Mouse (Mus musculus) neural tube, embryonic 12.5 days (tissue): ENCODE measurements at regions not wholly inside any gene's neighbourhood (a gene's known extent, or its start where the extent isn't known, plus 50 kb on each side); places are given as distances from the start of the nearest gene placed in this dataset.
"Not testable (repeated sequence)": the region's sequence is repeated elsewhere in the genome, so short reads cannot be mapped to it uniquely, and the experiment has no call there.

Experiments used
- ATAC-seq: fragments of 200-750 bp; cut with Nextera tagmentation; 2 replicates; pipeline ENCODE4 v1.8.0; 2017; ENCODE audit warnings: low read depth, mild to moderate bottlenecking, moderate TSS enrichment, moderate library complexity; ENCODE audit not compliant: low FRiP score
- H3K27ac ChIP-seq: fragments of 300-500 bp; sonication (generic); 2 replicates; pipeline ENCODE4 v1.5.1; 2016
- H3K27me3 ChIP-seq: fragments of 300-500 bp; sonication (generic); replicated peaks from 2 replicates; pipeline ENCODE4 v1.6.1; 2016; ENCODE audit warnings: mild to moderate bottlenecking
- H3K36me3 ChIP-seq: fragments of 300-500 bp; sonication (generic); 2 replicates; pipeline ENCODE4 v1.6.1; 2016; ENCODE audit warnings: mild to moderate bottlenecking
- H3K4me1 ChIP-seq: fragments of 300-500 bp; sonication (generic); 2 replicates; pipeline ENCODE4 v1.6.1; 2016
- H3K4me2 ChIP-seq: fragments of 300-500 bp; sonication (generic); replicated peaks from 2 replicates; pipeline ENCODE4 v1.6.1; 2016; ENCODE audit warnings: mild to moderate bottlenecking
- H3K4me3 ChIP-seq: fragments of 300-500 bp; sonication (generic); 2 replicates; pipeline ENCODE4 v1.5.1; 2016
- H3K9ac ChIP-seq: fragments of 300-500 bp; sonication (generic); 2 replicates; pipeline ENCODE4 v1.6.1; 2016; ENCODE audit warnings: mild to moderate bottlenecking
- H3K9me3 ChIP-seq: fragments of 300-500 bp; sonication (generic); 2 replicates; pipeline ENCODE4 v1.6.1; 2016; ENCODE audit warnings: mild to moderate bottlenecking
- WGBS: fragments of 180-500 bp; shearing (Covaris S2); methylation state at CpG from one replicate; pipeline ENCODE4 v1.1.7; 2016; 5-methylcytosine and 5-hydroxymethylcytosine counted together

DNA sequence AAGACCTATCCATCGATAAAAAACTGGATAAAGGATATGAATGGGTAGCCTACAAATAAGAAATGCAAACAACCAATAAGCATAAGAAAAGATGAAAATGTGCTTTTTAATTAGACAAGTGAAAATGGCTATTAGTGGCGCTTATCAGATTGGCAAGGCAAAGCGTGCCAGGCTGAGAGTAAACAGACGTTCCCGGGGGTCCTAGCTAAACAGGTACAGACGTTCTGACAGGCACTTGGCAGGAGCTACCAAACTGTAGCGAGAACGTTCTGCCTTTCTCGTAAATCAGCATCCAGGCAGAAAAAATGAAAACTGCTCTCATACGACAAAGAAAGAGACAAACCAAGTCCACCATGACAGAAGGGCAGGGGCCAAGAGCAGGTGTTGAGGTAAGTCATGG is 263.3 kb downstream of the Prex1 start:
- WGBS = 79% methylated on average over 10 of the region's 10 CpGs
- peaks cover 21% of the 10 kb centered on the region for H3K4me1 ChIP-seq

DNA sequence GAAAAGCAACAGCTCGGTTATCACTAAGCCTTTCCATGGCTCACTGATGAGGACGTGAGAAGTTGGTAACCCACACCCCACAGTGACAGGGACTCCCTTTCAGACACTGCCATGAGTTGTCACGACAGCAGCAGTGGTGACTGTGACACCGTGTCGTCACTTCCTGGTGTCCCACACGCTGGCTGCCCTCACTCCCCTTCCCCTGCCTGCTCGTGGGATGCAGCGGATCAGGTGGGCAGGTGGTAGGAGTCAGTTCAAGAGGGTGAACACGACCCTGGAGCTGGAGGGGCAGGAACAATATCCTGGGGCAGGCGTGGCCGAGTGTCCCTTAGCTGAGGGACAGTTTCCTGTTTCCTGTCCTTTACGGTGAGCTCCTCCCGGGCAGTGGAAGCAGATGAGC is 264.9 kb downstream of the Prex1 start:
- Histone ChIP-seq H3K4me2 (no peak overlapping the region), H3K36me3 (no peaks in the 10 kb centered on the region), H3K9ac (no peak overlapping the region), H3K4me3 (no peak overlapping the region), H3K27ac (no peak overlapping the region), H3K4me1 (peaks cover 26% of the 10 kb centered on the region), H3K27me3 (no peaks in the 10 kb centered on the region), H3K9me3 (no peaks in the 10 kb centered on the region)
- ATAC-seq = no peak
- WGBS = 67% methylated on average over 13 of the region's 13 CpGs

More for the DNA sequence above, 263.3 kb downstream of the Prex1 start:
- no peak overlapping the region for H3K4me2 ChIP-seq
- no peak overlapping the region for H3K27ac ChIP-seq
- no peaks in the 10 kb centered on the region for H3K27me3 ChIP-seq
- ATAC-seq = no peak
- no peak overlapping the region for H3K9ac ChIP-seq
- no peaks in the 10 kb centered on the region for H3K9me3 ChIP-seq
- no peaks in the 10 kb centered on the region for H3K36me3 ChIP-seq
- H3K4me3 ChIP-seq = no peak overlapping the region

DNA sequence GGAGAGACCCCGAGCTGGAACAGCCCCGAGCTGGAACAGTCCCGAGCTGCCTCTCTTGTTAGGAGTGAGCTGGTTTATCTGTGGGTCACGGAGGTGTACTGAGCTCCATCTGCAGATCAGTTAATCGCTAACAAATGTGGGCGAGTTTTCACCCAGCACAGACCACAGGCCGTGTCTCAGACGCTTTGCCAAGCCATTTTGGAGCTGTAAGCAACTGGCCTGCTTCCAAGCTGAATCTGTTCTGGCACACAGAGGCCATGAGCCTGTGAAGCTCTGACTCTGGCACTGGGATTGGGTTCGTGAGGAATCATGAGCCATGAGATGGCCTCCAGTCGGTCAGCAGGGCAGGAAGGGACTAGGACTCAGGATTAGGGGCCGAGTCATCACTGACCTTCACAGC is 265.5 kb downstream of the Prex1 start:
- Histone ChIP-seq H3K9ac (no peak overlapping the region), H3K4me3 (no peak overlapping the region), H3K27me3 (no peaks in the 10 kb centered on the region), H3K9me3 (no peaks in the 10 kb centered on the region), H3K36me3 (no peaks in the 10 kb centered on the region), H3K27ac (no peak overlapping the region), H3K4me2 (no peak overlapping the region), H3K4me1 (peaks cover 30% of the 10 kb centered on the region)
- 69% methylated on average over 11 of the region's 11 CpGs for WGBS
- ATAC-seq = no peak

DNA sequence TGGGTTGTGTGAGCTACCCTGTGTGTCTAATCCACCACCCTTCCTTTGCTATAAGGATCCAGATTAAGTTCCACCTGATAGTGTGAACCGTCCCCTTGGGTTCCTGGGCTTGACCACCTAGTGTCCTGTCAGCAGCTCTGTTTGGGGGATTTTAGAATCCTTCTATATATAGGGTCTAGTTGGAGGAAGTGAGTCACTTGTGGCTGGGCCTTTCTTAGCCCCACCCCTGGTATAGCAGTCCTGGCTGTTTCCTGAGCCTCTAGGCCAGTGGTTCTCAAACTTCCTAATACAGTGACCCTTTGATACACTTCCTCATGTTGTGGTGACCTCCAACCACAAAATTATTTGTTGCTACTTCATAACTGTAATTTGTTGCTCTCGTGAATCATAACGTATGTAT is 267.1 kb downstream of the Prex1 start:
- Histone ChIP-seq H3K9ac (no peak overlapping the region), H3K27ac (no peak overlapping the region), H3K4me2 (no peak overlapping the region), H3K9me3 (no peaks in the 10 kb centered on the region), H3K36me3 (no peaks in the 10 kb centered on the region), H3K4me1 (peaks cover 42% of the 10 kb centered on the region), H3K27me3 (0 out of 2 replicates have a peak, but pooled peaks cover 3% of the 10 kb centered on the region), H3K4me3 (no peak overlapping the region)
- WGBS = 88% methylated on average over 3 of the region's 3 CpGs
- ATAC-seq = no peak

DNA sequence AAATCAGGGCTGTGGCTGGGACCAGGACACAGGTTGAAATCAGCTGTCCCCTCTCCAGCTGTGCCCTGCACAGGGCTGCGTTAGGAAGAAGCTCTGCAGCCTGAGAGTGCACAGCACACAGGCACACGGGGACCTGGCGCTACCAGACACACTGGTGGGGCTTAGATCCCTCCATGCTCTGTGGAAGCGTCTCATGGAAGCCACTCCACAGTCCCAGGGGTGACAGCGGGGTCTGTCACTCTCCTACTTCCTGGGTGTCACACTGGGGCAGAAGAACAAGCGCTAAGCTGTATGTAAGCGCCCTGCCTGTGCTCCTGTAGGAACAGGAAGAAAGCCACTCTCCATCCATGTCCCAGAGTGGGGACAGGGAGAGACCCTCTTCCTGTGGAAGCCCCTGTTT is 267.8 kb downstream of the Prex1 start:
- not testable (repeated sequence) for H3K27me3 ChIP-seq, H3K4me2 ChIP-seq, H3K36me3 ChIP-seq, H3K9me3 ChIP-seq, H3K9ac ChIP-seq, H3K27ac ChIP-seq, H3K4me3 ChIP-seq
- peaks cover 42% of the 10 kb centered on the region for H3K4me1 ChIP-seq
- 67% methylated on average over 7 of the region's 7 CpGs for WGBS
- 0 out of 2 replicates have a peak, but pooled peaks have one; percentile 24 for ATAC-seq

DNA sequence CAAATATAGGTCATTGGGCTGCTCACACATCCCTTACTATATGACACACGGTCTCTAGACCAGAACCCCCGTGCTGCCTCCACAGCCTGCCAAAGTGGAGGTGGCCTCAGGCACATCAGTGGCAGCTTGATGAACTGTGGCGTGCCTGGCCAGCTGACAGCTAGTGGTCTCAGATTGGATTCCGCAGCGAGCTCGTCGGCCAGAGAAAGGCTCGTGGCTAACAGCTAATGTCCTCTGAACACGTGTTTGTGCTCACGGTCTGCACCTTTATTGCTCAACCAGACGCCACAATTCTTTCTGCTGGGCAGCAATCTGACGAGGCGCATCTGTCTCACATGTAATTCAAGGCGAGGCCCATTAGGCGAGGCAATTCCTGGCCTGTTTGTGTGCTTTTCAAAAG is 270.6 kb downstream of the Prex1 start:
- WGBS = 20% methylated on average over 15 of the region's 15 CpGs
- H3K4me1 ChIP-seq = peaks cover 49% of the 10 kb centered on the region
- H3K36me3 ChIP-seq = no peaks in the 10 kb centered on the region
- no peak overlapping the region for H3K4me2 ChIP-seq
- ATAC-seq = peak; percentile 63; the same call in 1 of the 2 replicates
- H3K9me3 ChIP-seq = no peaks in the 10 kb centered on the region
- H3K27ac ChIP-seq = peak overlapping the region; percentile 69; the same call in 1 of the 2 replicates
- H3K27me3 ChIP-seq = 0 out of 2 replicates have a peak, but pooled peaks cover 3% of the 10 kb centered on the region
- no peak overlapping the region for H3K4me3 ChIP-seq
- H3K9ac ChIP-seq = no peak overlapping the region

DNA sequence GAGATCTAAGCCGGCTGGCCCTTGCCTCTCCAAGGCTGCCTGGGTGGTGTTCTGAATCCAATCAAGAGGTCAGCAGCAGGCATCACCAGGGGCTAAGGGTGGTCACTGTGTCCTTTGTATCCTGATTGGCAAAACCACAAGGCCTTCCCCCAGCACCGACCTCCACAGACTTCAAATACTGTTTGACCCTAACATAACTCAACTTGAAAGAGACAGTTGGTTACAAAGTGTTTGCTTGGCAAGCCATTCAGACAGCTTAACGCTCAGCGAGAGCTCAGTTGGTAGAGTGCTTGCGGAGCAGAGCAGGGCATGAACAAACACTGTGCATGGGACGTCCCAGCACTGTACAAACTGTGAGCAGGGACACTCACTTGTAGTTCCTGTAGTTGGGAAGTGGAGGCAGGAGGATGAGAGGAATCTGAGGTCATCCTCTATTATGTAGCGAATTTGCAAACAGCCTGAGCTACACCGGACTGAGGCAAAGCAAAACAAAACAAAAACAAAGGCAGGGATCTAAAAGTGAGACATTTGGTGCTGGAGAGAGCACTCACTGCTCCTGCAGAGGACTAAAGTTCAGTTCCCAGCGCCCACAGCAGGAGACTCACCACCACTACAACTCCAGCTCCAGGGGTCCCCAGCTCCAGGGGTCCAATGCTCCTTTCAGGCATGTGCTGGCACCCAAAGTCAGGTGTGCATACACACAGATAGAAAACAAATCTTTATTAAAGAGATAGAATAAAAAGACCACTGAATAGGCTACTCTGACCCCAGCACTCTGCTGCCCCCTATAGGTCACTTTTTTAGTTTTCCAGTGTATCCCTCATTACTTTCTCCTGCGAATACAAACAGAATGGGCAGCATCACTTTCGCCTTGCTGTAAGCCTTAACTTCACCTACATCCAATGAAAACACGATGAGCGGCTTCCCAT is 273.5 kb downstream of the Prex1 start:
- Histone ChIP-seq H3K27ac (no peak overlapping the region), H3K9me3 (no peaks in the 10 kb centered on the region), H3K4me2 (no peak overlapping the region), H3K36me3 (no peaks in the 10 kb centered on the region), H3K9ac (no peak overlapping the region), H3K4me3 (no peak overlapping the region), H3K27me3 (0 out of 2 replicates have a peak, but pooled peaks cover 3% of the 10 kb centered on the region), H3K4me1 (peaks cover 36% of the 10 kb centered on the region)
- 47% methylated on average over 13 of the region's 13 CpGs for WGBS
- ATAC-seq = no peak

DNA sequence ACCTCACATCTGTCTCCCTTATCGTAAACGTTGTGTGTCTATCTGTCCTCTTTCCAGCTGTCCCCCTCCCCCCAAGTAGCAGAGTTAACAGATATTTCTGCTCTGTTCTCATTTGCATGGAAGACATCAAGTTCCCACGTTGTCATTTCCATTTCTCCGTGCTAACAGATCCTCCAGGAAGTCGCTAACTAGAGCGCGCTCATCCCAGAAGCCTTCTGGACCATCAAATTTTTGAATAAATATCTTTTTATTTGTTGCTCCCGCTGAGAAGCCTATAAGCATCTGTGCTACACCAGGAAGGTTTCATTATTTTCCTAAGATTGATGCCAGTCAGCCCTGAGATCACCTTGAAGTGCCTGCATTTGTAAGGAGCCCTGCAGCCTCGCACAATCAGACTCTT is 275.4 kb downstream of the Prex1 start:
- Histone ChIP-seq H3K27ac (no peak overlapping the region), H3K27me3 (0 out of 2 replicates have a peak, but pooled peaks cover 3% of the 10 kb centered on the region), H3K4me3 (no peak overlapping the region), H3K36me3 (no peaks in the 10 kb centered on the region), H3K9ac (no peak overlapping the region), H3K4me1 (peaks cover 43% of the 10 kb centered on the region), H3K4me2 (no peak overlapping the region), H3K9me3 (no peaks in the 10 kb centered on the region)
- ATAC-seq = no peak
- WGBS = 69% methylated on average over 9 of the region's 9 CpGs

DNA sequence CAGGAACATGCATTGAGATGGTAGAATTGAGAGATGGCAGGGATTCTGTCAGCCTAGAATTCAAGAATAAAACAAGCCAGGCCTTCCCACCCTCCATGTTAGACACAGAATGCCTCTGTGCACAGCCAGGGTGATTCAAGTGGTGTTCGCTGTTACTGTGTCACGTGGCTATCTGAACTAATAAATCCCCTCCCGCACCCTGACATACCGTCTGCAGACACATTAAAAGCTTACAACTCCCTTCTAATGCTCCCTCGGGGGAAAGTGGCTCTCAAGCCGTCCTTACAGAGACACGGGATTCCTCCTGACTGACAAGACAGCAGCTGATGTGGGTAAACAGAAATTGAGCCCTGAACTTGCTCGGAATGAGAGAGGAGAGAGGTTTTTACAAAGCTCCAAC is 279.1 kb downstream of the Prex1 start:
- no peaks in the 10 kb centered on the region for H3K36me3 ChIP-seq
- peaks cover 29% of the 10 kb centered on the region for H3K4me1 ChIP-seq
- 0 out of 2 replicates have a peak overlapping the region, but pooled peaks have one; percentile 37 for H3K27ac ChIP-seq
- no peak for ATAC-seq
- H3K4me2 ChIP-seq = 0 out of 2 replicates have a peak overlapping the region, but pooled peaks have one; percentile 9
- H3K27me3 ChIP-seq = no peaks in the 10 kb centered on the region
- WGBS = 36% methylated on average over 8 of the region's 8 CpGs
- no peak overlapping the region for H3K4me3 ChIP-seq
- H3K9ac ChIP-seq = no peak overlapping the region
- no peaks in the 10 kb centered on the region for H3K9me3 ChIP-seq

DNA sequence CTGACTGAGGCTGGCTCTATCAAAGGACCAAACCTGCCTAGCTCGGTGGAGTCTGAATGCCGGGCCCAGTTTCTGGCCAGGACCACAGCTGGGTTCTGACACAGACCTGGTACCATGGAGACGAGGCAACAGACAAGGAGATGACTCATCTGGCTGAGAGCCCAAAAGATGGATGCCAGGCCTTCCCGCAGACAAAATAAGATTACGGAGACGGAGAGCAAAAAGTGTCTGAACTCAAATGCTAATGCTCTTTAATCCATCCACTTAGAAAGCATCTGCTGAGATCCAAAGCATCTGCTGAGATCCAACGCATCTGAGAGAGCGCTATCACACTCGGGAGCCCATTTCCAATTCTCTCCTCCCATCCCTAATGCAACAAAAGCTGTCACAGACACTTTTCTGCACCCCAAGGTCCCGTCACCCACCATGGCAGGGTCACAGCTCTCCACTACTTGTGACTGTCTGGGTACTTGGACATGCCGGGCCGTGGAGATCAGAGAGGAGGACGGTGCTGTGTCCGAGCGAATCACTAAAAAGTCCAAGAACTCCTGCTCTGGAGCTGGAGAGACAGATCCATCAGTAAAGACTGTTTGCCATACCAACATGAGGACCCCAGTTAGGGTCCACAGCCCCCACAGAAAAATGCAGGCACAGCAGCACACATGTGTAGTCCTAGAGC is 278.3 kb upstream of the Sulf2 start:
- H3K4me3 ChIP-seq = no peak overlapping the region
- H3K9me3 ChIP-seq = no peaks in the 10 kb centered on the region
- H3K36me3 ChIP-seq = no peaks in the 10 kb centered on the region
- peaks cover 28% of the 10 kb centered on the region for H3K4me1 ChIP-seq
- no peak overlapping the region for H3K9ac ChIP-seq
- WGBS = 77% methylated on average over 15 of the region's 15 CpGs
- ATAC-seq = no peak
- no peak overlapping the region for H3K4me2 ChIP-seq
- no peak overlapping the region for H3K27ac ChIP-seq
- no peaks in the 10 kb centered on the region for H3K27me3 ChIP-seq

DNA sequence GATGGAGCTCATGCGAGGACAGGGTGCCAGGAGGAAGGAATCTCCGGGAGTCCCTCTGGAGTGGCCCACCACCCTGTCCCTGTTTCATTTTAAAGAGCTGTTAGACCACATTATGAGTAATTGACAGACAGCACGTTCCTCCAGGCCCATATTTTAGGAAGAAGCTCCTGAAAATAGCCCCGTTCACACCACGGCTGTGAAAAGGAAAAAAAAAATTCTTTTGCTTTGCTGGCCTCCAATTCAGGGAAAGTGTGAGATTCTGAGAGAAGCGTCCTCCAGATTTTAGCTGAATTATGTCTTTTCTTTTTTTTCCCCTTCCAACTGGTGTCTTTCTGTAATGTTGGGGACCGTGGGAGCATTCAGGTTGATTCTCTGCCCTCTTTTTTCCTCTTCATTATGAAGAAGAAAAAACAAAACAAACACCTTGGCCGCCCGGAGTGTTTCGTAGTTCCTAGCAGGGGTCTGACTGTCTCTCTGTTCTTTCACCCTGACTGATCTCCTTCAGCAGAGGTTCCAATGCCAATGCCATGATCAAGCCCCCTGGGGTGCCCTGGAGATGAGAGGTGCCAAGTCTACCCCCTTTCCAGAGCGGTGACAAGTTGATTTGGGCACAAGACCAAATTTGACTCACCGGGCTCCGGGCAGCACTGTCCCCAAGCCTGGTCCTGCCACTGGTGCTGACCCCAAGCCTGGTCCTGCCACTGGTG is 277.6 kb upstream of the Sulf2 start:
- H3K27me3 ChIP-seq = no peaks in the 10 kb centered on the region
- H3K4me3 ChIP-seq = no peak overlapping the region
- H3K27ac ChIP-seq = no peak overlapping the region
- no peaks in the 10 kb centered on the region for H3K9me3 ChIP-seq
- H3K36me3 ChIP-seq = no peaks in the 10 kb centered on the region
- 78% methylated on average over 13 of the region's 13 CpGs for WGBS
- H3K4me2 ChIP-seq = no peak overlapping the region
- peaks cover 23% of the 10 kb centered on the region for H3K4me1 ChIP-seq
- ATAC-seq = no peak
- no peak overlapping the region for H3K9ac ChIP-seq

DNA sequence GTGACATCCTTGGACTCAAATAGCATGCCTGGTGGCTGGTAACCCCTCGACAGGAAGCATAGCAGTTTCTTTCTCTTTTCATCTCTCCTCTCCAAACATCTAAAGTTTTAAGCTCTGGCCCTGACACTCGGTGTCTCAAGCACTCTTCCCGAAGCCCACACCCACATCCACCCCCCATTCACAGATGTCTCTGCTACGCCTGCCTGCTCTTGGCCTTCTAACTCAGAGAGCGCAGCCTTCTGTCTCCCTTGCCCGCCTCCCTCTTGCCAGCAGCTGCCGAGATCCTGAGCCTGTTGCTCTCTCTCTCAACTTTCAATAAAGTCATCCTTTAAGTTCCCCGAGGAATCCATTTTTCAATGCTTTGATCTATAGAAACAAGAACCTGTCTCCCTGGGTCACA is 277.1 kb upstream of the Sulf2 start:
- no peak overlapping the region for H3K4me3 ChIP-seq
- H3K27ac ChIP-seq = no peak overlapping the region
- H3K36me3 ChIP-seq = no peaks in the 10 kb centered on the region
- H3K9ac ChIP-seq = no peak overlapping the region
- H3K4me2 ChIP-seq = no peak overlapping the region
- 63% methylated on average over 8 of the region's 8 CpGs for WGBS
- ATAC-seq = no peak
- no peaks in the 10 kb centered on the region for H3K27me3 ChIP-seq
- peaks cover 23% of the 10 kb centered on the region for H3K4me1 ChIP-seq
- H3K9me3 ChIP-seq = no peaks in the 10 kb centered on the region
